ENCODE assay signal across 8 mouse cellular contexts in the genomic region with DNA sequence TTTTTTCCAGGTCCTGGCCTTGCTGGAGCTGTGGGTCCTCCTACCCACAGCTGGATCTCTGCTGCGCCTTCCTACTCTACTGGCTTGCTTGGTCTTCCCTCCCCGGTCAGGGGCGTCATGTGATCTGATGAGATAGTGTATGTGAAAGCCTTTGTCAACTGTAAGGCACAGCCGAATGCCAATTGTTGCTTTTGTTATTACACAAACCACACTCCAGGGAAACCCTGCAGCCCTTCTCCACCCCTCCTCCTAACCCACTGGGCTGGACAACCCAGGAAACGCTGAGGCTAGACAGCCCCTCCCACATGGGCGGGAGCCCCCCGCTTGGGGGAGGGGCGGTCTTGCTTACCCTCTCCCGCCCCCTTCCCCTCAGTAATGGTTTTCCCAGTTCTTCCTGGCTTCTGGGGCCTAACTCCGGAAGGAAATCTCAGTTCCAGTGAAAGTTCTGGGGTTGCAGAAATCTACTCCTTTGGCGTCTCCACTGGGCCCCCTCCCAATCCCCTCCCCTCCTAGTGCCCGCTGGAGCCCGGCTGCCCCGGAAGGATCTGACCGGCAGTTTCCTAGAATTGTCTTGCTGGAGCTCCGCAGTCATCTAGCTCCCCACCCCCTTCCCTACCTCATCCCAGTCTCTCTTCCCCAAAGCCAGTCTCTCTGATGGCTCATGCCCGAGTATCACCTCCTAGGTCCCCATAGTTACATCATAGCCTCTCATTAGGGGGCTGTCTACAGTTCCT. TPM values are rescaled to one million over a fixed set of nuclear protein-coding genes. Genes with fewer than 3 reads are reported as not detected.
DNase-seq lines count a peak whose midpoint lies in the region; ATAC-seq and TF ChIP-seq lines count a peak whose summit lies in the region.

No protein-coding gene starts in this region.

- H3K27ac ChIP-seq in left cerebral cortex, adult 2 months, result peak overlapping the region; percentile 60

- peak; percentile 86 for DNase-seq in adipocyte (ENCODE audit: low spot score)
- DNase-seq in gastrocnemius, postnatal 14 days, result peak; percentile 90
- DNase-seq in hindlimb bud, embryonic 11.5 days (ENCODE audit: extremely low spot score, low read depth, low spot score), result peak; percentile 77
- DNase-seq in left cerebral cortex, adult 2 months (ENCODE audit: extremely low spot score in 1 of 2, low spot score in 2 of 2), result peak; percentile 36 to 56
- DNase-seq in lung, postnatal 4 days, result peak; percentile 93 to 97
- peak; percentile 83 to 86 for DNase-seq in right cerebral cortex, postnatal 10 days (ENCODE audit: low spot score in 2 of 2)

- intact Hi-C loops in gastrocnemius, postnatal 14 days (cut with DNase I; ENCODE audit: low total_unique reads), result no loop called here
- intact Hi-C loops in left cerebral cortex, adult 2 months (cut with DNase I), result no loop called here

- H3K4me3 ChIP-seq in left cerebral cortex, adult 2 months, result peak overlapping the region; percentile 20

- TF ChIP-seq CTCF in left cerebral cortex, adult 2 months (IDR thresholded peaks at IDR 0.05), result no peak

- ATAC-seq in common myeloid progenitor, adult 5-6 weeks (replicated peaks; ENCODE audit: low read depth, poor library complexity, severe bottlenecking), result peak; percentile 90
- ATAC-seq in activated CD4-positive, CD25-positive, alpha-beta regulatory T cell, adult 4 months, result no peak

RNA-seq across cellular contexts. Expression of gene Ints3, which starts 13.1 kb away (rescaled TPM):
- 19.2 and 21.7 TPM in 2 replicates for total RNA-seq in common myeloid progenitor, adult 5-6 weeks (2017)
- 10 to 100 TPM; 15.7 to 17.7 TPM for total RNA-seq in gastrocnemius, postnatal 14 days (2021)
- 10 to 100 TPM; 62.1 to 65.7 TPM for total RNA-seq in left cerebral cortex, adult 2 months (2021)
- polyA plus RNA-seq in activated CD4-positive, CD25-positive, alpha-beta regulatory T cell, adult 4 months (2017; shearing (Covaris generic)), result 10 to 100 TPM; 13.8 to 17.2 TPM

RNA-seq across cellular contexts. Expression of gene Npr1, which starts 19.1 kb away (rescaled TPM):
- not detected in 2 replicates for total RNA-seq in common myeloid progenitor, adult 5-6 weeks (2017)
- total RNA-seq in gastrocnemius, postnatal 14 days (2021), result 10 to 100 TPM; 14.9 to 15.6 TPM
- total RNA-seq in left cerebral cortex, adult 2 months (2021), result 1 to 10 TPM; 3.3 TPM
- polyA plus RNA-seq in activated CD4-positive, CD25-positive, alpha-beta regulatory T cell, adult 4 months (2017; shearing (Covaris generic)), result not detected

RNA-seq across cellular contexts. Expression of gene Ilf2, which starts 29.4 kb away (rescaled TPM):
- 200 and 222 TPM in 2 replicates for total RNA-seq in common myeloid progenitor, adult 5-6 weeks (2017)
- 10 to 100 TPM; 32.6 to 35.9 TPM for total RNA-seq in gastrocnemius, postnatal 14 days (2021)
- 10 to 100 TPM; 75.1 to 92.3 TPM for total RNA-seq in left cerebral cortex, adult 2 months (2021)
- polyA plus RNA-seq in activated CD4-positive, CD25-positive, alpha-beta regulatory T cell, adult 4 months (2017; shearing (Covaris generic)), result 100 to 1,000 TPM in 1 of 2 experiments, 10 to 100 TPM in 1; 99.7 to 101 TPM

RNA-seq across cellular contexts. Expression of gene Snapin, which starts 44.3 kb away (rescaled TPM):
- 37.3 and 43.3 TPM in 2 replicates for total RNA-seq in common myeloid progenitor, adult 5-6 weeks (2017)
- 10 to 100 TPM; 57.3 to 59.6 TPM for total RNA-seq in gastrocnemius, postnatal 14 days (2021)
- total RNA-seq in left cerebral cortex, adult 2 months (2021), result 10 to 100 TPM; 48.8 to 50.9 TPM
- 10 to 100 TPM; 48.3 to 56.3 TPM for polyA plus RNA-seq in activated CD4-positive, CD25-positive, alpha-beta regulatory T cell, adult 4 months (2017; shearing (Covaris generic))

RNA-seq across cellular contexts. Expression of gene Slc27a3, which starts 56.8 kb away (rescaled TPM):
- 1.1 and 1.2 TPM in 2 replicates for total RNA-seq in common myeloid progenitor, adult 5-6 weeks (2017)
- 1 to 10 TPM; 1.9 to 2.3 TPM for total RNA-seq in gastrocnemius, postnatal 14 days (2021)
- 1 to 10 TPM; 8.1 to 8.3 TPM for total RNA-seq in left cerebral cortex, adult 2 months (2021)
- polyA plus RNA-seq in activated CD4-positive, CD25-positive, alpha-beta regulatory T cell, adult 4 months (2017; shearing (Covaris generic)), result under 1 TPM in 1 of 2 experiments, not detected in 1; 0.21 TPM
